Mouse (Mus musculus) heart, adult 2 months (tissue): ENCODE measurements at regions not wholly inside any gene's neighbourhood (a gene's known extent, or its start where the extent isn't known, plus 50 kb on each side); places are given as distances from the start of the nearest gene placed in this dataset.

Experiments
- CTCF ChIP-seq: fragments of 200-600 bp; IDR thresholded peaks from 2 replicates; pipeline ENCODE4 v1.8.1; 2022; ENCODE audit warnings: antibody characterized with exemption, mild to moderate bottlenecking, moderate library complexity
- EP300 ChIP-seq: fragments of 200-500 bp; IDR thresholded peaks from 2 replicates; pipeline ENCODE4 v1.6.1; 2011; ENCODE audit warnings: low read depth, low read length, control low read depth; ENCODE audit not compliant: insufficient read depth

GRCm38 (mm10) chr4:54573185-54573584, 371.7 kb upstream of the Zfp462 start:
- TF ChIP-seq EP300, result no peak
- no peak for TF ChIP-seq CTCF
